Mouse (Mus musculus) cerebellum, adult 11-12 months (tissue): ENCODE data around the gene Ugt2a3.
"Not testable (repeated sequence)": the region's sequence is repeated elsewhere in the genome, so short reads cannot be mapped to it uniquely, and the experiment has no call there.

Experiments
- DNase-seq: peaks from one replicate; pipeline ENCODE4 v3.0.0; 2022

Gene Ugt2a3

DNA sequence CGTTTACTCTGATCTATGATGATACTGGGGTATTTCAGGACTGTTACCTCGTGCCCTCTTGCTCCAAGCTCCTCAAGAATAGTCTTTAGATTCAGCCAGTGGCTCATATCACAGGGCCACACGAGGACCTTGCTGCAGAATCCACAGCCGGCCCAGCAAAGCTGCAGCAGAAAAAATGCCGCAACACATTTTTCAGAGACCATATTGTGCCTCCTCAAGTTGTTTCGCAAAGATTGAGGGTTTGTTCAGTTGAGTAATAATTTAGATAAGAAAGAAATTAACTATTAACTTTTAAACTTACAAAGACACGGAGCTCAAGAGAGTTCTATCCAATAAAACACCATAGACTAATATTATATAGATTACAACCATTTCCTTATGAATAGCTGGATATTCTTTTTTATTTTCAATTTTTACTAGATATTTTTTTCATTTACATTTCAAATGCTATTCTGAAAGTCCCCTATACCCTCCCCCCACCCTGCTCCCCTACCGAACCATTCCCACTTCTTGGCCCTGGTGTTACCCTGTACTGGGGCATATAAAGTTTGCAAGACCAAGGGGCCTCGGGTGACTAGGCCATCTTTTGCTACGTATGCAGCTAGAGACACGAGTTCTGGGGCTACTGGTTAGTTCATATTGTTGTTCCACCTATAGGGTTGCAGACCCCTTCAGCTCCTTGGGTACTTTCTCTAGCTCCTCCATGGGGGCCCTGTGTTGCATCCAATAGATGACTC lies at the start of gene Ugt2a3:
TSS of gene Ugt2a3 (minus strand) at position 235 of the 737 bp plus-strand sequence.
- no peak for DNase-seq

DNA sequence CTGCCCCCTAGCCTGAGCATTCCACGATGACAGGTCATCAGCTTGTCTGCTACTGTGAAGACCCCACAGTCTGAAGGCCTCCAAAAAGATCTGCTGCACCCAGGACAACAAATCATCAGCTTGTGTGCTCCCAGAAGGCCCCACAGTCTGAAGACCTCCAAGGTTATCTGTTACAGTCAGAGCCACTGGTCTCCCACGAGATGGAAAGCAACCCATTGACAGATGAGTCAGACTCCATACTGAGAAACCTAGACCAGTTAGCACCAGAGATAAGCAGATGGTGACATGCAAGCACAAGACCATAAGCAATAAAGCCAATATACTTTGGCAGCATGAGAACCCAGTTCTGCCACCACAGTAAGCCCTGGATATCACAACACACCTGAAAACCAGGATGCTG lies 43.2 kb upstream of the Ugt2a3 start:
- DNase-seq = no peak

DNA sequence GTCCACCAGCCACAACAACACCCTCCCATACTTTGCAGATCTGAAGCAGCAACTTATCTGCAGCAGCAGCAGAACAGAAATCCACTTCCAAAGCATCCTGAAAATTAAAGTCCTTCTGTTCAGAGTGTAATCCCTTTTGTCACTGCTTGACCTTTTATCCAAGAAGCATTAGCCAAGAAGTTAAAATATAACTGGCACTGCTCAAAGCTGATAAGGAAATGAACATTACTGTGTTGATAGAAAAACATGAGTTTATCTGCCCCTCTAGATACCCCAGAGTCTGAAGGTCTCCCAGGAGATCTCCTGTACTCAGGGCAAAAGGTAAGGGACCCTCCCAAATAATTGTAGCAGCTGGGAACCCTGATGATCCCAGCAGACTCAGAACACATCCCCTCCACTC lies 42.8 kb upstream of the Ugt2a3 start:
- no peak for DNase-seq

DNA sequence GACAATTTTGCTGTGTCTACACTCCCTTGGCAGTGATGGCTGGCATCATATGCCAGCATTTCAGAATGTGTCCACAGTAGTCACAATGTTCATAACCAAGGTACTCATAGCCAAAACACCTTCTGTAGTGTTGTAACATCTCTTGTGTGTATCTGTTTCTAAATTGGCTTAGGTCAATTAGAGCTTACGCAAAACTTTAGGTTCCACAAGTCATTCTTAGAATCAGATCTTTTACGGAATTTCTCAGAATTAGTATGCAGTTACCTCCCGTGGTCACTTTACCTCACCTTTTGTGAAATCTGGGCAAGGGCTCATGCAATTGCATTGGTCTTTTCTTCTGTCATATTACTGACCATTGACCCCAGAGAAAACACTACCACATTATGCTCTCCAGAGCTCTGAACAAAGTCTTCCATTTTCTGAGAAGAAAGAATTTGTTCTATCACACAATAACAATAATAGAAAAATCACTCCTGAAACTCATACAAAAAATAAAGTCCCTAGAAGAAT lies 38.9 kb upstream of the Ugt2a3 start:
- no peak for DNase-seq

DNA sequence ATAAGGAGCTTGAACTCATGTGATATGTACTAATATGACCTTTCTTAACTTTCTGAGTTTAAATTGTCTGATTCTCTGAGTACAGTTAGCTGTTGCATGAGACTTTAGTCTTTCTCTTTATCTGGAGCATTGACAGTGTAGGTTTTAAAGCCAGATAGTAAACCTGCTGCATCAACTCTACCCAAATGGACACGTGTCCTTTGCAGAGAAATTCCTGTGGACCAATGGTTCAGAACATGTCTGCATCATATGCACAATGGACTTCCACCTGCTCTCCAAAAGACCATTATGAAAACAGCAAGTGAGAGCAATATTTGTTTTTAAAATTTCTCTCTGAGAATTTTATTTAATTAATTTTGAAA lies 36.5 kb upstream of the Ugt2a3 start:
- no peak for DNase-seq

DNA sequence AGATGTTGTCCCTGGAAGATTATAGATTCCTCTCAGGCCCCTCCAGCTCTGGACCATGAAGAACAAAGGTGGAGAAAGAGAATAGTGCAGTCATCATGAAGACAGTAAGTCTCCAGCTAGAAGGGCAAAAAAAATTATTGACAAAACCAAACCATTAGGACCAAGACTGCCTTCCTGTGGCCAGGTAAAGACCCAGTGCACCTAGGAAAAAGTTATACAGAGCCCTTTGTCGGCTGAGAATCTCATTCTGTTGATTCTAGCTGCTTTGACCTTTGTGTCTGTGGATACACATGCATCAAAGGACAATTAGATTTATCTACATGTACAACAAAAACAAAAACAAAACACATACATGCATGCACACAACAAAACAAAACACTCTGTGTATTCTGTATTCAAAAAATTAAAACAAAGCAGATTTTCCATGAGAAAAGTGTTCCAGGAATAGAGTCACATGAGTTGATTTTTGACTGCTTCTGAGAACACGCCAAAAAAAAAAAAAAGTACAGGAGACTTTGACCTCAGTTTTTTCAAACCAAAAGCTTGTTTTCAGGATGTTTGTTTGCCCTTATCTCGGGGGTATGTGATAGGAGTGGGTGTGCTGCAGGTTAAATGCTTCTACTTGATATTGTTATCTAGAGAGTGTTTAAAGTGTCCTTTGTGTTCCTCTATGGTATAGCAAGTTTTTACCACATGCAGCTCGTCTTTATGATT lies 36.0 kb upstream of the Ugt2a3 start:
- not testable (repeated sequence) for DNase-seq

DNA sequence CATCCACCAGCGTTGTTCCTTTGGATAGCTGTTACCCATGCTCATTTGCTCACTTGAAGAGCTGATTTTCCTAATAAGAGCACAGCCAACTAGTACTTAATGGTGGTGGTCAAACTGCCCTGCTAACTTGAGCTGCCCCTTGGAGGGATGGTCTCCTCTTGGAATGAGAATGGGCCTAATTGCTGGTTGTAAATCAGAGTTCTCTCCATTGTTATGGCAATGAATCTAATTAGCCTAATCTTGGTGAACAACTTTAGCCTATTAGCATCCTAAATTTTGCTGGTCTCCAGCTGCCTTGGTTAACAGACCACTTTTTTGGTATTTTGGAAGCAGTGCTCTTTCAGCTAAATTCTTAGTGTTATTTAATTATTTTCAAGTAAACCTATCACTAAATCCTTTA lies 13.4 kb upstream of the Ugt2a3 start:
- DNase-seq = no peak

DNA sequence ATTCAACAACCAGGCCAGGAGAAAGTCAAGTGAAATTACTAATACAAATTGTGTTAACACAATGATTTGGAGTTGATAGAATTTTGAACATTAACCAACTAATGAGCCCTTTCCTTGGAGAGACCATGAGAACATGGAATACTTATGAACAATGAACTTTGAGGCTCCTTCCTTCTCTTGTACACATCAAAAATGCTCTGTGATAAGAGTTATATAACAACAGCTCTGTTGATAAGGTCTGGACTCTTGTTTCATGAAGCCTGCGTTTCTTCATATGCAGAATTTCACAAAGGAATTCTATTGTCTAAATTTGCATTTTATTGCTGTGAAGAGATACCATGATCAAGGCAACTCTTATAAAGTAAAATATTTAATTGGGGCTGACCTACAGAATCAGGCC lies 12.2 kb upstream of the Ugt2a3 start:
- not testable (repeated sequence) for DNase-seq

DNA sequence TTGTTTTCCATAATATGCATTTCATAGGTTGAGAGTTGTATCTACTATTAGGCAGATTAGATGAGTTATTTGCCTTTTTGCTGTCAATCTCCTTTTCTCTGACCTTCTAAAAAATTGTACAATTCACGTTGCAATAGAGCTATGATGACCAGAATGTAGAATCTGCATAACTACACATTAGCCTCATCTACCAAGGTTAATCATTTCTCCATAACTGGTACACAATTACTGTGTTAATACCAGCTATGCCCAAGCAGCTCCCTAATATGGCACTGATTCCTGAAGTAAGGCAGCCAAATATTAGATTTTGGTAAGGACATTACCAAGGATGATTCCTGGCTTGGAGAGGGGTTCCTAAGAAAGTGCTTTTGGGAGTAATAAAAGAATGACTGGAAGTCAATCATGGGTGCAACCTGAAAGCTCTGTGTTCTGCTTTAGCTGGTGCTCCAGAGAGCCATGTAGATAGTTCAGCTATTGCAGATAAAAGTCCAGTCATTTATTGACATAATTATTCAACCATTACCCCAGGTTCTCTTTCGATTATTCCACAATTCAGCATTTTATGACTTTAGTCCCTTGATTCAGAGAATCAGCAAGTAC lies 10.6 kb upstream of the Ugt2a3 start:
- DNase-seq = not testable (repeated sequence)

DNA sequence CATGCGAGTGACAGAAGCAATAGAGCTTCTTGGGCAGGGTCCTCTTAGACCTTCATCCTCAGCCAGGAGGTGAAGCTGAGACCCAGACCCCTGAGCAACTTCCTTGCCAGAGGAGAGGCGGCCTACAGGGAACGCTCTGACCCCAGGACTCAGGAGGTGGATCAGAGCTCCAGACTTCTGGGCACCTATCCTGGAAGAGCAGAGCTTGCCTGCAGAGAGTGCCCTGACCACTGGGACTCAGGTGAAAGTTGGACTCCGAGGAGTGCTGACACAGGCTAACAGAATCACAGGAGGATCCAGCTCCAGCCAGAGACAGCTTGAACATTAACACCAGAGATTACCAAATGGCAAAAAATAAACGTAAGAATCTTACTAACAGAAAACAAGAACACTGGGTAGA lies 3.5 kb upstream of the Ugt2a3 start:
- no peak for DNase-seq

DNA sequence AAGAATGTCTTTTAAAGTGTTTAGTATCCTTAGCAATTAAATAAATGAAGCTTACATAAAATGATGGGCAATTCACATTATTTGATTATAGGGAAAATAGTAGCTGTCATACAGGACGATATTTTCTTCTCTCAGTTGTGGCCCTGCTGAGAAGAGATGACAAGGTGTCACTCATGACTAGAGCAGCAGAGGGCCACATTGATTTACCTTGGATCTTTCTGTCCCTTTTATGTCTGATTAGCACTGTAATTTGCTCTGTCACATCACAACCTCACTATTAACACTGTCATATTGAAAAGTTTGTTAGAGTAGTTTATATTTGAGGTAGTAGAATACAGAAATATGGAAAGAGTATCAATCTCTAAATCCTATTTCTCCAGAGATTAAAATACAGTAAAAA lies 1.8 kb downstream of the Ugt2a3 start:
- no peak for DNase-seq

DNA sequence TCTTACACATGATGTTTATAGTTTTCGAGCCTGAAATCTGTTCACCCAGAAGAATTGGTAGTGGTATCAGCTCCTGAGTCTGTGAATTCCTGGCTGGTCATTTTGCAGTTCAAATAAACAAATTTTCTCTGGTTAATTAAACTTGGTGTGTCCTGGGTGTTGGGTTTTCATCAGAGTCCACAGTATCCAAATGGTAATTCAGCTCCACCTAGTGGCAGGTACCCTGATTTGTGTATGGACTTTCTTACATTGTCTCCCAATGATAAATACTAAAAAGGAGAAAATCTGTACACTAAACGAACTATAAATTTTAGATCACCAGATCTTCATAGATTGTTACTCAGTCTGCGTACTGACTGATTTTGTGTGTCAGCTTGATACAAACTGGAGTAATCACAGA lies 3.4 kb downstream of the Ugt2a3 start:
- DNase-seq = no peak

DNA sequence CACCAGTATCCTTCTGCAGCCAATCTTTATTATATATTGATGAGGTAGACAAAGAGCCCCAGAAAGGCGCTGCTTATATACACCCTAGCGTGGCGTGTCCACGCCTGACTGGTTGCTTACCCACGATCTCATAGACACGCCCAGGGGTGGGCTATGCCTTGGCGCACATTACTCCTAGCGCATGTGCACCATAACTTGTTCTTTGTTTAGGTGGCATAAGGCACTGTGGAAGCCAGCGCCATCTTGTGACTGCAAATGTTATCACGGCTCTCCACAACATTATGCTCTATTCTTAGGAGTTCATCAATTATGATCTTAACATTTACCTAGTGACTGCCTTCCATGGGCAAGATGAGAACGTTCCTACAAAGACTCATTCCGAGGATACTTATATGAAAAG lies 25.6 kb downstream of the Ugt2a3 start:
- DNase-seq = no peak

DNA sequence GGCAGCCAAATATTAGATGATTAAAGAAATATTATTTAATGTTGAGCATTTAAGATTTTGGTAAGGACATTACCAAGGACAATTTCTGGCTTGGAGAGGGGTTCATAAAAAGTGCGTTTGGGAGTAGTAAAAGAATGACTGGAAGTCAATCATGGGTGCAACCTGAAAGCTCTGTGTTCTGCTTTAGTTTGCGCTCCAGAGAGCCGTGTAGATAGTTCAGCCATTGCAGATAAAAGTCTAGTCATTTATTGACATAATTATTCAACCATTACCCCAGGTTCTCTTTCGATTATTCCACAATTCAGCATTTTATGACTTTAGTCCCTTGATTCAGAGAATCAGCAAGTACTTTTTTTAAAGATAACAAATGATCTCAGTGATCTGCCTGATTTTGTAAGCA lies 50.8 kb downstream of the Ugt2a3 start:
- DNase-seq = not testable (repeated sequence)

DNA sequence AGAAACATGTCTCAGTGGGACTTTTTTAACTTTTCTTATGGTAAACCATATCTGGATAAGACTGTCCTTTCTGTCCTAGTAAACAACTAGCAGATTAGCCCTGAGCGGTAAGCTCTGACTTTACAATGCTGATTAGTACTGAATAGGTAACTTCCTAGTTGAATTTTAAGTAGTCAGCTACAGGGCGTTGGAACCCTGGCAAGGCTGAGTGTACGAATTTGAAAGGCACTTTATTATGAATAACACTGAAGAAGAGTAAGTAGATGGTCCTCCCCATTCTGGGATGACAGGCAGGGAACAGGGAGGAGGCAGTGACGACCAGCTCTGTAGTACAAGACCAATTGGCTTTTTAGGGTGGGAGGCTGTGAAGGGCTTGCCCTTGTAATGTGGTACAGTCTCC lies 61.0 kb downstream of the Ugt2a3 start:
- DNase-seq = not testable (repeated sequence)

DNA sequence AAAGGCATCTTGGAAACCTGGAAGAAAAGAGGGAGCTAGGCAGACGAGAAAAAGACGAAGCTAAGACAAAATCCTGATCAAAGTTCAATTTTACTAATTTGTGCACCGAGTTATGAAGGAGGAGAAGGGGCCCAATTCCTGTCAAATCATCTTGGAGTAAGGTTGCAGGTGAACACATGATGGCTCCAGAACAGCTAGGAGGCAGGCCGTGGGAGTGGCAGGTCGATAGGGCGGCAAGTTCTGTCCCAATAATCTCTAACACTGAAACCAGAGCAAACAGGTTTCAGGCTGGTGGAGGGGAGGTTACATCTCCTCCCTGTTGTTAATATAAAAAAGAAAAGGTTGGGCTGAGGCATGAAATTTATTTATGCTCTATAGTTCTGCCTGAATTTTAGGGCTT lies 61.4 kb downstream of the Ugt2a3 start:
- no peak for DNase-seq
